Mouse (Mus musculus): Measurements from ENCODE around the gene Pnldc1. TPM values are rescaled to one million over a fixed set of nuclear protein-coding genes. Genes with fewer than 3 reads are reported as not detected.

Pnldc1 gene
- polyA plus RNA-seq, 1 experiment from 2014 or later, result 2.9 TPM

- H3K4me1 ChIP-seq (ENCODE audit: control insufficient read depth, insufficient read depth, low read length), result no peaks in the 10 kb centered on the region
- ATAC-seq (ENCODE audit: insufficient read depth, low FRiP score, low TSS enrichment) (no peak), DNase-seq (ENCODE audit: low spot score) (no peak)
- H3K4me3 ChIP-seq (ENCODE audit: low read depth, low read length), result no peak overlapping the region
- WGBS, result 60% methylated on average over 3 of the region's 3 CpGs
- no peak overlapping the region for H3K4me2 ChIP-seq (ENCODE audit: low read depth)
- no peaks in the 10 kb centered on the region for H3K9me3 ChIP-seq (ENCODE audit: control insufficient read depth, low read length)
- H3K9ac ChIP-seq (ENCODE audit: low read length), result no peak overlapping the region
- H3K36me3 ChIP-seq (ENCODE audit: control insufficient read depth, insufficient read depth, low read length), result no peaks in the 10 kb centered on the region
- H3K27ac ChIP-seq (ENCODE audit: low read depth, low read length), result no peak overlapping the region
- H3K27me3 ChIP-seq (ENCODE audit: control insufficient read depth, insufficient read depth, low read length), result no peaks in the 10 kb centered on the region
Measured at GRCm38 (mm10) chr17:12857395-12857794, 52.6 kb downstream of the Pnldc1 start.

GRCm38 (mm10) chr17:12854386-12854785 is 55.6 kb downstream of the Pnldc1 start:
- Histone ChIP-seq H3K27ac (ENCODE audit: low read depth, low read length) (no peak overlapping the region), H3K4me2 (ENCODE audit: low read depth) (no peak overlapping the region), H3K9ac (ENCODE audit: low read length) (no peak overlapping the region), H3K27me3 (ENCODE audit: control insufficient read depth, insufficient read depth, low read length) (no peaks in the 10 kb centered on the region), H3K9me3 (ENCODE audit: control insufficient read depth, low read length) (no peaks in the 10 kb centered on the region), H3K4me3 (ENCODE audit: low read depth, low read length) (no peak overlapping the region), H3K4me1 (ENCODE audit: control insufficient read depth, insufficient read depth, low read length) (no peaks in the 10 kb centered on the region), H3K36me3 (ENCODE audit: control insufficient read depth, insufficient read depth, low read length) (no peaks in the 10 kb centered on the region)
- DNase-seq (ENCODE audit: low spot score) (no peak), ATAC-seq (ENCODE audit: insufficient read depth, low FRiP score, low TSS enrichment) (no peak)
- 91% methylated on average over 11 of the region's 11 CpGs for WGBS

- no peaks in the 10 kb centered on the region for H3K36me3 ChIP-seq (ENCODE audit: control insufficient read depth, insufficient read depth, low read length)
- no peak overlapping the region for H3K9ac ChIP-seq (ENCODE audit: low read length)
- H3K4me2 ChIP-seq (ENCODE audit: low read depth), result no peak overlapping the region
- ATAC-seq (ENCODE audit: insufficient read depth, low FRiP score, low TSS enrichment) (no peak), DNase-seq (ENCODE audit: low spot score) (no peak)
- no peak overlapping the region for H3K27ac ChIP-seq (ENCODE audit: low read depth, low read length)
- H3K4me1 ChIP-seq (ENCODE audit: control insufficient read depth, insufficient read depth, low read length), result no peaks in the 10 kb centered on the region
- no peaks in the 10 kb centered on the region for H3K9me3 ChIP-seq (ENCODE audit: control insufficient read depth, low read length)
- H3K27me3 ChIP-seq (ENCODE audit: control insufficient read depth, insufficient read depth, low read length), result no peaks in the 10 kb centered on the region
- 86% methylated on average over 2 of the region's 2 CpGs for WGBS
- H3K4me3 ChIP-seq (ENCODE audit: low read depth, low read length), result no peak overlapping the region
Measured at GRCm38 (mm10) chr17:12853821-12854220, 56.2 kb downstream of the Pnldc1 start.

GRCm38 (mm10) chr17:12851689-12852088 is 58.3 kb downstream of the Pnldc1 start:
- 79% methylated on average over 11 of the region's 11 CpGs for WGBS
- no peak overlapping the region for H3K4me2 ChIP-seq (ENCODE audit: low read depth)
- no peak overlapping the region for H3K9ac ChIP-seq (ENCODE audit: low read length)
- DNase-seq (ENCODE audit: low spot score) (no peak), ATAC-seq (ENCODE audit: insufficient read depth, low FRiP score, low TSS enrichment) (no peak)
- H3K4me1 ChIP-seq (ENCODE audit: control insufficient read depth, insufficient read depth, low read length), result no peaks in the 10 kb centered on the region
- no peaks in the 10 kb centered on the region for H3K9me3 ChIP-seq (ENCODE audit: control insufficient read depth, low read length)
- H3K27ac ChIP-seq (ENCODE audit: low read depth, low read length), result no peak overlapping the region
- no peaks in the 10 kb centered on the region for H3K36me3 ChIP-seq (ENCODE audit: control insufficient read depth, insufficient read depth, low read length)
- H3K27me3 ChIP-seq (ENCODE audit: control insufficient read depth, insufficient read depth, low read length), result no peaks in the 10 kb centered on the region
- no peak overlapping the region for H3K4me3 ChIP-seq (ENCODE audit: low read depth, low read length)

- Histone ChIP-seq H3K4me1 (ENCODE audit: control insufficient read depth, insufficient read depth, low read length) (no peaks in the 10 kb centered on the region), H3K4me3 (ENCODE audit: low read depth, low read length) (no peak overlapping the region), H3K9me3 (ENCODE audit: control insufficient read depth, low read length) (no peaks in the 10 kb centered on the region), H3K27me3 (ENCODE audit: control insufficient read depth, insufficient read depth, low read length) (no peaks in the 10 kb centered on the region), H3K4me2 (ENCODE audit: low read depth) (no peak overlapping the region), H3K27ac (ENCODE audit: low read depth, low read length) (no peak overlapping the region), H3K36me3 (ENCODE audit: control insufficient read depth, insufficient read depth, low read length) (no peaks in the 10 kb centered on the region), H3K9ac (ENCODE audit: low read length) (no peak overlapping the region)
- WGBS, result 91% methylated on average over 8 of the region's 8 CpGs
- ATAC-seq (ENCODE audit: insufficient read depth, low FRiP score, low TSS enrichment), result no peak
- no peak for DNase-seq (ENCODE audit: low spot score)
Measured at GRCm38 (mm10) chr17:12849778-12850382, 60.1 kb downstream of the Pnldc1 start.

GRCm38 (mm10) chr17:12847736-12848135 is 62.3 kb downstream of the Pnldc1 start:
- ATAC-seq (ENCODE audit: insufficient read depth, low FRiP score, low TSS enrichment) (no peak), DNase-seq (ENCODE audit: low spot score) (no peak)
- no peaks in the 10 kb centered on the region for H3K27me3 ChIP-seq (ENCODE audit: control insufficient read depth, insufficient read depth, low read length)
- H3K36me3 ChIP-seq (ENCODE audit: control insufficient read depth, insufficient read depth, low read length), result no peaks in the 10 kb centered on the region
- no peak overlapping the region for H3K4me3 ChIP-seq (ENCODE audit: low read depth, low read length)
- no peak overlapping the region for H3K27ac ChIP-seq (ENCODE audit: low read depth, low read length)
- H3K9ac ChIP-seq (ENCODE audit: low read length), result no peak overlapping the region
- WGBS, result 58% methylated on average over 4 of the region's 4 CpGs
- H3K4me2 ChIP-seq (ENCODE audit: low read depth), result no peak overlapping the region
- no peaks in the 10 kb centered on the region for H3K9me3 ChIP-seq (ENCODE audit: control insufficient read depth, low read length)
- H3K4me1 ChIP-seq (ENCODE audit: control insufficient read depth, insufficient read depth, low read length), result no peaks in the 10 kb centered on the region

- DNase-seq (ENCODE audit: low spot score), result no peak
- WGBS, result 80% methylated on average over 5 of the region's 5 CpGs
- H3K9me3 ChIP-seq (ENCODE audit: control insufficient read depth, low read length), result no peaks in the 10 kb centered on the region
- no peaks in the 10 kb centered on the region for H3K4me1 ChIP-seq (ENCODE audit: control insufficient read depth, insufficient read depth, low read length)
- H3K36me3 ChIP-seq (ENCODE audit: control insufficient read depth, insufficient read depth, low read length), result no peaks in the 10 kb centered on the region
- no peak overlapping the region for H3K4me2 ChIP-seq (ENCODE audit: low read depth)
- ATAC-seq (ENCODE audit: insufficient read depth, low FRiP score, low TSS enrichment), result no peak
- H3K27ac ChIP-seq (ENCODE audit: low read depth, low read length), result no peak overlapping the region
- no peak overlapping the region for H3K9ac ChIP-seq (ENCODE audit: low read length)
- H3K4me3 ChIP-seq (ENCODE audit: low read depth, low read length), result no peak overlapping the region
- no peaks in the 10 kb centered on the region for H3K27me3 ChIP-seq (ENCODE audit: control insufficient read depth, insufficient read depth, low read length)
Measured at GRCm38 (mm10) chr17:12846474-12846873, 63.6 kb downstream of the Pnldc1 start.

- Histone ChIP-seq H3K4me2 (ENCODE audit: low read depth) (no peak overlapping the region), H3K9ac (ENCODE audit: low read length) (no peak overlapping the region), H3K36me3 (ENCODE audit: control insufficient read depth, insufficient read depth, low read length) (no peaks in the 10 kb centered on the region), H3K27me3 (ENCODE audit: control insufficient read depth, insufficient read depth, low read length) (no peaks in the 10 kb centered on the region), H3K4me1 (ENCODE audit: control insufficient read depth, insufficient read depth, low read length) (no peaks in the 10 kb centered on the region), H3K9me3 (ENCODE audit: control insufficient read depth, low read length) (no peaks in the 10 kb centered on the region), H3K27ac (ENCODE audit: low read depth, low read length) (no peak overlapping the region), H3K4me3 (ENCODE audit: low read depth, low read length) (no peak overlapping the region)
- ATAC-seq (ENCODE audit: insufficient read depth, low FRiP score, low TSS enrichment), result no peak
- 41% methylated on average over 5 of the region's 5 CpGs for WGBS
- no peak for DNase-seq (ENCODE audit: low spot score)
Measured at GRCm38 (mm10) chr17:12845862-12846261, 64.2 kb downstream of the Pnldc1 start.

- no peak overlapping the region for H3K4me3 ChIP-seq (ENCODE audit: low read depth, low read length)
- DNase-seq (ENCODE audit: low spot score) (no peak), ATAC-seq (ENCODE audit: insufficient read depth, low FRiP score, low TSS enrichment) (no peak)
- H3K9ac ChIP-seq (ENCODE audit: low read length), result no peak overlapping the region
- H3K9me3 ChIP-seq (ENCODE audit: control insufficient read depth, low read length), result no peaks in the 10 kb centered on the region
- no peak overlapping the region for H3K27ac ChIP-seq (ENCODE audit: low read depth, low read length)
- no peaks in the 10 kb centered on the region for H3K4me1 ChIP-seq (ENCODE audit: control insufficient read depth, insufficient read depth, low read length)
- no peak overlapping the region for H3K4me2 ChIP-seq (ENCODE audit: low read depth)
- H3K27me3 ChIP-seq (ENCODE audit: control insufficient read depth, insufficient read depth, low read length), result no peaks in the 10 kb centered on the region
- 91% methylated on average over 4 of the region's 4 CpGs for WGBS
- no peaks in the 10 kb centered on the region for H3K36me3 ChIP-seq (ENCODE audit: control insufficient read depth, insufficient read depth, low read length)
Measured at GRCm38 (mm10) chr17:12844540-12844939, 65.5 kb downstream of the Pnldc1 start.

Measured in neural tube, embryonic 11.5 days (tissue).